Mouse (Mus musculus) neutrophil, adult 5-6 weeks (primary cell): ENCODE results near the gene Msx3. TPM values are rescaled to one million over a fixed set of nuclear protein-coding genes. Genes with fewer than 3 reads are reported as not detected.

Experiments used
- ATAC-seq: fragments of 151-379, 151-347 bp; 2 replicates; pipeline ENCODE4 v1.8.0; 2017; ENCODE audit warnings: mild to moderate bottlenecking, moderate TSS enrichment; ENCODE audit not compliant: insufficient number of reproducible peaks, poor library complexity, low FRiP score, severe bottlenecking; ENCODE audit errors: extremely low read depth
- total RNA-seq: library from RNA; stranded (forward); fragments of 200-1000 nt; gene quantifications from 2 replicates; pipeline ENCODE4 v1.2.3, GENCODE M21; 2017

Gene Msx3
- total RNA-seq, 1 experiment from 2014 or later: not detected

DNA sequence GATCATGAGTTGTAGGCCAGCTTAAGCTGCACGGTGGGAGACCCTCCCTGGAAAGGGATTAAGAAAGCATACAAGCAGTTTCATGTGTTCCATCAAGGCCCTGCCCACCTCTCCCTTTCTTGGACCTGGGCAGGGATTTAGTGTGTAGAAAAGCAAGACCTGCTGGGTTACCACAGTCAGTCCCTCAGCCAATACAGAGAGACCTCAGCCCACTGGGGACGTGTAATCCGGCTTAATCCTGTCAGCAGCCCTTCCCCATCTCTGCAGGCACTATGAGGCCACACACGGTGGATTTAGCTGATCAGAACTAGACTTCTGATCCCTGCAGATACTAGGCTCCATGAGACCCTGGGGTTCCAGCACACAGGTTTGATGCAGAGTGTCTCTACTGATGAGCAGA is 10.7 kb upstream of the Msx3 start:
- no peak for ATAC-seq

DNA sequence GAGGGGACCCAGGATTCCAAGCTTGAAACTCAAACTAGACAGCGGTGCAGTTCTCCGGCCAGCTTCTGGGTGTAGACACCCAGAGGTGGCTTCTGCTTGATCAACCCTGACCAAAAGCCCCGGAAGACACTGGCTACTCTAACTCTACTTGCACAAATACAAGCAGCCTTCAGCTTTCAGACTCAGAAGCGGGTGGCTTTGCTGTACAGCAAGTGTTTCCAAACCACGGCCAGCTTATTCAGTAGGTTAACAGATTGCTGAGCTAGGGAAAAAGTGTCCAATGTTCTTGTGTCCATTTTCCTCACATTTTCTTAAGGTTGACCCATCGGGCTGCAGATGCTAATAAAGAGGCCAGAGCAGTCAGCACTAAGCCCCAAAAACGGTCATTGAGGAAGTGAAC is 9.6 kb upstream of the Msx3 start:
- ATAC-seq: no peak

DNA sequence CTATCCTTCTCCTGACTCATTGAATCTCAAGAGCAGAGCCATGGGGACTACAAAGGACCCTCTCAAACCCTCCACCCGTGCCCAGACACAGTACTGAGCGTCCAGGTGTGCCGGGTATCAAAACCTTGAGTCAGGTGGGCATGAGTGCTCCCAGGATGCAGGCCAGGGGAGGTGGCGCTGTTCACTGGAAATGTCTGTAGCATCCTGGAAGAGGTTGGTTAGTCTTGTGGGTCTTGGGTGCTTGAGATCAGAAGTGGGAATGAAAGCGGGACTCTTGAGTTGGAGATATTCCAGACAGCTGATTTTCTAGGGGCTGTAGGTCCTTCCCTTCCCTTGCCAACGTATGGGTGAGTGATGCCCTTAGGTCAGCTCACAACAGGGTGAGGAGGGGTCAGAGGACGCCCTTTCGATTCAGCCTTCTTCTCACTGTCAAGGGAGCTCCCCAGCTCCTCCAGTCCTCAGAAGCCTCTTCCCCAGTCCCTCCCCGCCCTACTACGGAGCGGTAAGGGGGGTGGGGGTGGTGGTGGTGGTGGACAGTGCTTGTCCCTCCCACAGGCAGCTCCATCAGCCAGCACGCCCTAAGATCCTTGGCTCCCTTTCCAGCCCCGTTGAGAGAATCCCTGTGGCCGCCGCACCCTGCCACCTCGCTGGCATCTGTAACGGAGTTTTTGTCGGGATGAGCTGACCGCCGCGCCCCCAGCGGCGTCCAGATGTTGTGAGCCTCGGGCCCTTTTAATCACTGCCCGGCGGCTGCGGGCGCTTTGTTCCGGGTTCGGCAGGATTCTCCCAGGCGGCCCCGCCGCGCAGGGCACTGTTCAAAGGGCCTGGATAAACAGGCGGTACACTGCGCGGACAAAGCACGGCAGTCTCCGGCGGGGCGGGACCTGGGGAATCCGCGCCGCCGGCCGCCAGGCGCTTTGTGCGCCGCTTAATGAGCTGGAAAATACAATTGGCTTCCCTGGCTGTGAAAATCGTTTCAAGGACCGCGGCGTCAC is 8.8 kb upstream of the Msx3 start:
- no peak for ATAC-seq

DNA sequence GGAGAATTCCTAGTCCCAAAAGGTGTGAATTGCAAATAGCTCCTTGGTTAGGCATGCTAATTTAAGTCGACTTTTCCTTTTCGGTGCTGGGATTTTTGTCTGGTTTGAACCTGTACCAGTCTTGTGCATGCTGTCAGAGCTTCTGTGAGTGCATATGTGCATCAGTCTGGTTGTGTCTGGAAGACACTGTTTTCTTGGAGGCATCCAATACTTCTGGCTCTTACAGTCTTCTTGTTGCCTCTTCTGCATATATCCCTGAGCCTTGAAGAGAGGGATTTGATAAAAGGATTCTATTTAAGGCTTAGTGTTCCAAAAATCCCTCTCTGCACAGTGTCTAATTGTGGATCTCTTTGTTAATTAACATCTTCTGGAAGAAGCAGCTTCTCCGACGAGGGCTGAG is 5.2 kb upstream of the Msx3 start:
- ATAC-seq: no peak

DNA sequence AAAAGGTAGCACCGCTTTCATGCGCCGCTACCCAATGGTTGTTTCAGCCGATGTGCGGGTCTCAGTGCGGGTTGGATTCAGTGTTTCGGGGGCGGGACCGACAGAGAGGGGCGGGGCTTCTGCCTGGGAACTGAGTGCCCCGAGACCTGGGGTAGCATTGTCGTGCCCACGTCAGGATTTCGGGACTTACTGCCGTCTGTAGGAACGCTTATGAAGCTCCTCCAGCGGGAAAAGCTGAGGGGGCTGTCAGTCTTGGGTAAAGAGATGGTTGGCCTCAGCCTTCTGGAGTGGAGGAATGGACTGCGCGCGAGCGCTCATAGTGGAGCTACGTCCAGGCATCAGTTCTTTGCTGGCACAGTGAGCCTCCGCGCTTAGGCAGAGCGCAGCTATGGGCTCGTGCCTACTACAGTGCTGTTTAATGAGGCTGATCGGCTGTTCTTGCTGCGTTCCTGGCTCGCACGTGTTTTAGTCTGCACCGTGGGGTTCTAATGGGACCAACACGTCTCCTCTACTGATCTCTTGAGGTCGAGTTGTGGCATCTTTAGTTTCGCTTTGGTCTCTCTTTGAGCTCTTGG is 313 bp upstream of the Msx3 start:
- no peak for ATAC-seq

DNA sequence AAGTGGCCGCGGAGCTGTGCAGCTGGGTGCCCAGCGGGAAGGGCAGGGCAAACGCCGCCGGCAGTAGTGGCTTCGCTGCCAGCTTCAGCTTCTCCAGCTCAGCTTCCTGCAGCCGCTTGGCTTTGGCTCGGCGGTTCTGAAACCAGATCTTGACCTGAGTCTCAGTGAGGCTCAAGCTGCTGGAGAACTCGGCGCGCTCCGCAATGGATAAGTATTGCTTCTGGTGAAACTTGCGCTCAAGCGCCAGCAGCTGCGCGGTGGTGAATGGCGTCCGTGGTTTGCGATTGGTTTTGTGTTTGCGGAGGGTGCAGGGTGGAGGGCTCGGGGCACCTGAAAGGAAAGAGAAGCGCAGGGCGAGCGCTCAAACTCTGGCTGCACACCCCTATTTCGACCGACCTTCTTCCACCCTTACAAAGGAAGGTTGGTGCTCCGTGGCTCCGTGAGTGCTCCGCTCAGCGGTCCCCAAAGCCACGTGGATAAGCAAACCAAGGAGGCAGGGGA is 1.0 kb downstream of the Msx3 start:
- no peak for ATAC-seq

DNA sequence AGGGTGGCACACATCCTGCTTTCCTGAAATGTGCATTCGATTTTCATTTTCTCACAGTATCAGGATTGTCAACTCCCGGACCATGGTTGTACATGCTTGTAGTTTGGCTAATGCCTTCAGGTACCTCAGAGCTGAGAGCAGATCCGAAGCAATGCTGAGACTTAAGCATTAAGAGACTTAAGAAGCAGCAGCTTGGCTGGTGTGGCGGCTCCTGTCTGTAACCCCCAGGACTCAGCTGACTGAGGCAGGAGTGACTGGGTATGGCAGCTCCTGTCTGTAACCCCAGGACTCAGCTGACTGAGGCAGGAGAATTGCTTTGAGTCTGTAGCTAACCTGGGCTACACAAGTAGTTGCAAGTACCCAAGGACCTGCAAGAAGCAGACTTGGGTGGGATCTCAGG is 3.3 kb downstream of the Msx3 start:
- ATAC-seq: no peak

DNA sequence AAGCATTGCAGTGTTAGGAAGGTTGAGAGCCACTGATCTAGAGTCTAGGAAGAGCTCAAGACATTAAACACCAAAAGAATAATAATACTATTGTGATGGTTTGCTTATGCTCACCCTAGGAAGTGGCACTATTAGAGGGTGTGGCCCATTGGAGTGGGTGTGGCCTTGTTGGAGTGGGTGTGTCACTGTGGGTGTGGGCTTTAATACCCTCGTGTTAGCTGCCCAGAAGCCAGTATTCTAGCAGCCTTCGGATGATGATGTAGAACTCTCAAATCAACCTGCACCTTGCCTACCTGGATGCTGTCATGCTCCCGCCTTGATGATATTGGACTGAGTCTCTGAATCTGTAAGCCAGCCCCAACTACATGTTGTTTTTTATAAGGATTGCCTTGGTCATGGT is 6.2 kb downstream of the Msx3 start:
- no peak for ATAC-seq

DNA sequence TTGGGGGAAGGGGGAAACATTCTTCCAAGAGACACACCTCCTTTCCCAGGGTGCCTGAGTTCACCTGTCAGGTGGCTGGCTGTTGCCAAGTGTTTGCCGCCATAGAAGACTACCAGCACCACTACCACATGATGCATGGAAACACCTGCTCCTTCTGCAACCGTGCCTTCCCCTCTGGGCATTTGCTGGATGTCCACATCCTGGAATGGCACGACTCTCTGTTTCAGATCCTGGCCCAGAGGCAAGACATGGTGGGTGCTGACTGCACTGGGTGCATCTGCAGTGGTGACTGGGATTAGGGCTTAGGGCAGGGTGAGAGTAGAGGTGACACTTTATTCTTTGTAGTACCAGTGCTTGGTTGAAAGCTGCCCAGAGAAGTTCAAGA is 11.7 kb downstream of the Msx3 start:
- no peak for ATAC-seq

DNA sequence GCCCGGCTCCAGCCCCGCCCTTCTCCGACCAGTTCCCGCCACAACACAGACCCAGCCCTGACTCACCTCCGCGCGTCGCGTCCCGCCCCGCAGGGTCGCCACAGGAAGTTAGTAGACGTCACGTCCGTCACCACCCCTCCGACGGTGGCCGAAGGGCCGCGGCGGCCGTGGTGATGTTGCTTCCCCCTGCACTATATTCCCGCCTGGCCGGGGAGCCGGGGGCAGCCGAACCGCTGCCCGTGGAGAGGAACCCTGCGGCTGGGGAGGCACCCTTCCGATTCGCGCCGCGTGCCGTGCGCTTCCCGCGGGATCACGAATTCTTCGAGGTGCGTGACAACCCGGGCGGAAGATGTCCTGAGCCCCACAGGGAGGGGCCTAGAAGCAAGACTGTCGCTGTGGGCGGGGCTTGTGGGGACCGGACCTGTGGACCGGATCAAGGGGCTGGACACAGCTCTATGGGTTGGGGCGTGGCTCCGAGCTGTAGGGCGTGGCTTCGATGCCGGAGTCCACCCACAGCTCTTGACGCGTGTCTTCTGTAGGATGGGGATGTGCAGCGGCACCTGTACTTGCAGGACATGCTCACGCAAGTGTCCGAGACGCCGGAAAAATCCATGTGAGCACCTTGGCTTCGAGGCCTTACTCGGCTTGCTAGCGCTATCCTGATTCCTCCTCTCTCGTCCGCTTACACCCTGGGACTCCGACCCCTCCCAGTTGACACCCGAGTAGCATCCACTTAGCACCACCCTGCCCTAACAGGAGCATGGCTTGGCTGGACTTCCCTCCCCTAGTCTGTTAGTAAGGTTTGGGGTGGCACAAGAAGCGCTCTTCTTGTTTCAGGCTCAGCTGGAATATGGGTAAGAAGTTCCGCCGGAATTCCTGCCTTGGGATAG is 12.4 kb downstream of the Msx3 start, which contains the start of the genes Zfp511 and Tubgcp2:
Gene Zfp511 (plus strand): TSS at position 111 of the 890 bp plus-strand sequence.
Gene Tubgcp2 (minus strand): TSS at position 389 of the 890 bp plus-strand sequence.
- ATAC-seq: peak; percentile 90

DNA sequence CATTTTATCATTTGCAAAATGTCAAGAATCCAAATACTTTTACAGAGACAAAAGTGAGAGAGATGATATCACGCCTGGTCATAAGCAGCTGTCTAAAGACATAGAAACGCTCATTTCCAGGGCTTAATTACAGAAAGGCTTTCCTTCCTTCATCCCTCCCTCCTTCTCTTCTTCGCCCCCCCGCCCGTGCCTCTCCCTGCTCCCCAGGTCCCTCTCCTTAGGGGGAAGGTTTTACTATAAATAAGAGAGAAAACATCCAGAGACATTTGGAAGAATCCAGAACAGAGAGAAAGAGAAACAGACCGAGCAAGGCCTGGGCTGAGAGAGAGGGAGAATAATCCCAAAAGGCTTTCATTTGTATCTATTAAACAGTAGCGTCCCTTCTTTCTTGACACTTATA is 13.4 kb downstream of the Msx3 start:
- no peak for ATAC-seq

DNA sequence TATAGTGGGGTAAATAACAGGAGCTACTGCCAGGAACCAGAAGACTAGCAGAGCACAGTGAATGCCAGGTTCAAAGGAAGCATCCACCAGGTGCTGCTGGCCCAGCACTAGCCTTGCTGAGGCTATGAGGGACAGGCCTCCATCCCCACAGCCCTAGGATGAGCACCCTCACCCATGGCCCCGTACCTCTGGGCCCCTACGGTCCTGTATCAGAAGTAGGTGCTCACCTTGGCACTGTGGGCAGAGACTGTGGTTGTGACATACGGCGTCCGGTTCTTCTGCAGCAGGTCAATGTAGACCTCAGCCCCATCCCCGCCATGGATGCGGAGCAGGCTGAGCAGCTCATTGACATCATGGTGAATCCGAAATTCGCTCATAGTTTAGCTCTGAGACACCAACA is 15.5 kb downstream of the Msx3 start:
- ATAC-seq: no peak

DNA sequence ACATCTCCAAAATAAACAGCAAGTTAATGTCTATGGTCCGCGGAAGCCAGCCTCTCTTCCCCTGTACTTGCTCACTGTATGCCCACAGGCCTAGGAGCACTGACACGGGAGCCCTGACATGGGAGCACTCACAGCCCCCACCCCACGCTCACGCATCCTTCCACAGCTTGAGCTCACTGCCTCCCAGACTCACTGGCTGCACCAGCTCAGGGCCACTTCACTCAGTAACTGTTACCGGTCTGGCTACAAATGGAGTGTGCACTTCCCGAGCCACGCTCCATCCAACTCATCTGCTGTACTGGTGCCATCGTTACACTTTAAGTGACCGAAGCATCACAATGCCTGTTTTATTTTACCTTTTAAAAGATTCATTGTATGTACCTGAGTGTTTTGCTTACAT is 16.5 kb downstream of the Msx3 start:
- ATAC-seq: no peak

DNA sequence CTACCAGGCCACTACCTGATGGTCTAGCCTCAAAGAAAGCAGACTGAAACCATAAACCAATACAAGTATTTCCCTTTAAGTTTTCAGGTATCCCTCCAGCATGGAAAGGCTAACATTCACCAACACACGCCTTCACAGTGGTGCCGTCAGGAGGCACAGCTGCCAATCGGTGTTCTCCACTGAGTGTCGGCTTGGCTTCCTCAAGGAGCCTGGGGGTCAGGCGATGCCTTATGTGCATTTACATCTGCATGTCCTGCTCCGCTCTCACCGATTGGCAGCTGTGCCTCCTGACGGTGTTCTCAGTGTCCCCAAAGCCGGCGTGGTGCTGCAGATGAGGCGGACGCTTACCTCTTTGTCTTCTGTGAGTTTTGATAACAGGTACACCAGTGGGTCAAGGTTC is 17.1 kb downstream of the Msx3 start:
- ATAC-seq: no peak

DNA sequence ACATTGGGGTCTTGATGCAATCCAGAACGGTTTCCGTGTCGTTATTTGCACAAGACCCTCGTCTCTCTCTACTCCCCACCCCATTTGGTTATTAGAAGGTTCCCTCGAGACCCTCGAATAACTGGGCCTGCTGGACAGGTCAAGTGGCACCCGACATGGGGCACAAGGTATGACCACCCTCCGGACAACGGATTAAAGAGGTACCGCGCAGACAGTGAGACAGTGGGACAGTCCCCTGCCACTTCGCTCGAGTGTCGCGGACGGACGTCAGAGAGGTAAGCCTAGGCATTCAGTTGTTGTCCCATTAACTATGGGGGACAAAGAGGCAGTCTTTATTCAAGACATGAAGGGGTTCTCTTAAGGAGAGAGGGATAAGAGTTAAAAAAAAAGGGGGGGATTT is 37.6 kb downstream of the Msx3 start:
- ATAC-seq: no peak

DNA sequence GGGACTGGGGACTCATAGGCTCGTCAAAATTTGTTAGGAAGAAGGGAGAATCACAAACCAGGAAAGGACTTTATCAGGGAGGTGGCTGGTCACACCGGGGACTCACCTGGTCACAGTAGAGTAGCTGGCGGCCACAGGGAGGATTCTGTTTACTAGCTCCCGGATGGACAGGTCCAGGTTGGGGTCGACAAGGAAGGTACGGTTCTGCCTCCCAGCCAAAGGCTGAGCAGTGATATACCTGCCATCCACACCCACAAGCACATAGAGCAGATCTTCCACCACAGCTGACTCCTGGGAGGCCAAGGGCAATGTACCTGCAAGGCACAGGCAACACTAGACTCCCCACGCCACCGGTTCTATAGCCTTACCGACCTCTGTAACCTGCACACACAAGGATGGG is 41.1 kb downstream of the Msx3 start:
- no peak for ATAC-seq

DNA sequence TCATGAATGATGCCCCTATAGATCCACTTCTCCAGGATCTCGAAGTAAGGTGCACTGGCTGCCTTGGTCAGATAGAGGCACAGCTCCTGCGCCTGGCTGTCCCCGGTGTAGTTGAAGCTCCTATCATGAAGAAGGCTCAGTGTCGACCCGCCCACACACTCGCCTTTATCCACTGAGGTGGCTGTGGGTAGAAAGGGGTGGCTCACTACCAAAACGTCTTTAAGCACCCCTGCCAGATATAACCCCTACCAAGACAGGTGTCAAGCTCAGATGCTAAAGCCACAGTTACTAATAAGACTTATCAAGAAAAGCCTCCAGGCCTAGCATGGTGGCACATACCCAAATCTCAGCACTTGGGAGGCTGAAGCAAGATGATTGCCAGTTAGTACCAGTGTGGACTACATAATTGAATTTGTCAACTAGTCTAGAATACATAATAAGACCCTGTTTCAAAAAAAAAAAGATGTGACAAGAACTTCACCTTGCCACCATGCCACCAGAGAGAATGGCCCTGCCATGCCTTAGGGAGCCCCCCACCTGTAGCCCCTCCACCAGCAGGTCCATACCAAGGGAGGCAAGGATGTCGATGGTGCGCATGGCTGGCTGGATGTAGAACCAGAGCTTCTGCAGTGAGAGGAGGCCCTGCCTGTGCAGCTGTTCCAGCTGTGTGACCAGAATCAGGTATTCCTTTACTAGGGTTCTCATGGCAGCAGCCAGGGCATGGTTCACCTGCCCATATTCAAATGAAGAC is 41.9 kb downstream of the Msx3 start:
- ATAC-seq: no peak

DNA sequence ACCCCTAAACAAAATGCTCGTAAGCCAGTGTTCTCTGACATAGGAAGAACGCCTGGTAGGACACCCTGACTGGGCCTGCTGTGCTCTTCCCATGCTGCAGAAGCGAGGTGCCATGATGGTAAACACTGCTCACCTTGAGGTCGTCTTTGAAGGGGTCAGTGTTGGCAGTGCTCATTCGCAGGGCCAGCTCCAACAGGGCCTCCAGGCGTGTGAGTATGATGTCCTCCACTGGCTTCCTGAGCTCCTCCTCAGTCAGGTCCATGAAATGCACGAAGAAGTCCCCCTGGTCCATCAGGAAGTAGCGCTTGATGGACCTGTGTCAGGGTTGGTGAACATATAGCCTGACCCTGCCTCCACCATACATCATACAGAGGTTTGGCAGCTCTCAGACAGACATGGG is 44.2 kb downstream of the Msx3 start:
- ATAC-seq: no peak
